In the genomic region with DNA sequence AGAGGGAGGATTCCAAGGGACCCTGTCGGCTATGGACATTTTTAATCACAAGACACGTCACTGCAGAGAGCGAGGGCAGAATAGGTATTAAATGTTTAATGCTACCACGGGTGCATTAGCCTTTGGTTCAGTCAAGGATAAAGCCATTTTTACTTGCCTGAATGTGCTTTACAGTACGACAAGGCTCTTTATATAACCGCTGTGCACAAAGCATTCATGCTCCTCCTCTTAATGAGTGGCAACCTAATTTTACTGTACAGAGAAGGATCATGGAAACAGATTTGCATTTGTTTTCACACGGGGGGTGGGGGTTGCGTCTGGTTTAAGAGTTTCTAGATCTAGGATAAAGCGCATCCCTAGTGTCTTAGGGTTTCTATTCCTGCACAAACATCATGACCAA, we compare ENCODE assay signal across 17 mouse cellular contexts. TPM values are rescaled to one million over a fixed set of nuclear protein-coding genes. Genes with fewer than 3 reads are reported as not detected.
"Had no signal": no experiment of that assay in that cellular context is flagged by ENCODE, and none has a peak within 500 bp of the region (broad histone marks: within the 10 kb centered on the region; RNA-seq: fewer than 3 reads in every experiment).

No protein-coding gene starts in this region.

- H3K4me1 ChIP-seq: liver, embryonic 13.5 days; midbrain, embryonic 12.5 days; stomach, embryonic 15.5 days had no signal

- H3K36me3 ChIP-seq: liver, embryonic 13.5 days; stomach, embryonic 15.5 days had no signal

- H3K4me2 ChIP-seq: liver, embryonic 13.5 days; lung, embryonic 14.5 days; midbrain, embryonic 12.5 days; stomach, embryonic 15.5 days had no signal

- H3K9ac ChIP-seq: liver, embryonic 13.5 days; lung, embryonic 14.5 days; midbrain, embryonic 12.5 days; stomach, embryonic 15.5 days had no signal

- DNase-seq: kidney, adult 18-20 months; kidney, adult 9 months; kidney, postnatal 14 days; kidney, postnatal 4 days; liver, embryonic 13.5 days; lung, embryonic 14.5 days; right cerebral cortex, postnatal 25 days; spleen, adult 18-20 months; thymus, postnatal 25 days had no signal

- ATAC-seq: inflammation-experienced regulatory T-cells, adult 6 months; intestine, embryonic 16.5 days; lung, postnatal 0 days had no signal

- H3K27me3 ChIP-seq: midbrain, embryonic 12.5 days; stomach, embryonic 15.5 days had no signal

- H3K4me3 ChIP-seq: liver, embryonic 13.5 days; midbrain, embryonic 12.5 days; stomach, embryonic 15.5 days had no signal

- H3K9me3 ChIP-seq: liver, embryonic 13.5 days; midbrain, embryonic 12.5 days; stomach, embryonic 15.5 days had no signal

- H3K27ac ChIP-seq: liver, embryonic 13.5 days; macrophage; midbrain, embryonic 12.5 days; stomach, embryonic 15.5 days had no signal

RNA-seq across cellular contexts. Expression of a gene that starts 42.0 kb away (rescaled TPM):
- total RNA-seq: neutrophil, adult 5-6 weeks had no signal

RNA-seq across cellular contexts. Expression of a gene that starts 42.0 kb away (rescaled TPM):
- polyA plus RNA-seq: liver, adult 2 months had no signal
